Comparison of ENCODE assay signal across 31 mouse cellular contexts in the genomic region with DNA sequence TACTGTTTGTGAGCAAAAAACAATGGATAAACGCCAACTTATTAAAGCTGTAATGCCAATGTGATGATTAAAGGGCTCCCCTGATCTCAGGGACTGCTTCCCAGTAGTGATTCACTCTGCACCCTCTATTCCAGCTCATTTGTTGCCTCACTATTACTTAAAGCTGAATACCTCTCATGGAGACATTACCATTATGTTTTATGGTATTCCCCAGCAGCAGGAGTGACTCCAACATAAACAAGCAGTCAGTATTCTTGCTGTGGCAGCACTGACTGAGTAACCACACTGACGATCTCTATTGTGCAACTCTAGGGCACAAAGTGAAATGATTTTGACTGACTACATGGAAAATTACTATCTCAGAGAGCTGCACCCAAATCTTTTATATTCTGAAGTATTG. TPM values are rescaled to one million over a fixed set of nuclear protein-coding genes. Genes with fewer than 3 reads are reported as not detected.
DNase-seq lines count a peak whose midpoint lies in the region; TF ChIP-seq lines count a peak whose summit lies in the region.
"Had no signal": no experiment of that assay in that cellular context is flagged by ENCODE, and none has a peak within 500 bp of the region (broad histone marks: within the 10 kb centered on the region; RNA-seq: fewer than 3 reads in every experiment).

No protein-coding gene starts in this region.

- no peaks in the 10 kb centered on the region for H3K79me2 ChIP-seq in C2C12 (ENCODE audit: control insufficient read depth, insufficient read depth)

- H3K27ac ChIP-seq in heart, embryonic 10.5 days: no peak overlapping the region
- H3K27ac ChIP-seq: heart, adult 2 months; hindbrain, embryonic 10.5 days; hindbrain, embryonic 13.5 days; intestine, embryonic 15.5 days had no signal

- H3K4me1 ChIP-seq in heart, embryonic 10.5 days: no peaks in the 10 kb centered on the region
- H3K4me1 ChIP-seq: hindbrain, embryonic 10.5 days; hindbrain, embryonic 13.5 days; intestine, embryonic 15.5 days had no signal

- H3K4me3 ChIP-seq in heart, embryonic 10.5 days: no peak overlapping the region
- H3K4me3 ChIP-seq in C2C12 (ENCODE audit: insufficient read depth, poor library complexity, severe bottlenecking): no peak overlapping the region
- H3K4me3 ChIP-seq: heart, adult 2 months; hindbrain, embryonic 10.5 days; hindbrain, embryonic 13.5 days; intestine, embryonic 15.5 days had no signal

- no peak overlapping the region for H3ac ChIP-seq in C2C12 (ENCODE audit: control insufficient read depth, insufficient read length, low read depth)

- no peaks in the 10 kb centered on the region for H3K27me3 ChIP-seq in heart, embryonic 10.5 days (ENCODE audit: insufficient read depth, poor library complexity, severe bottlenecking)
- no peaks in the 10 kb centered on the region for H3K27me3 ChIP-seq in C2C12 (ENCODE audit: control insufficient read depth, insufficient read depth, insufficient read length)
- H3K27me3 ChIP-seq: hindbrain, embryonic 13.5 days; intestine, embryonic 15.5 days had no signal

- no peak for TF ChIP-seq CTCF in C2C12 (IDR thresholded peaks at IDR 0.05; ENCODE audit: control insufficient read depth, insufficient read depth, insufficient read length)

- intact Hi-C loops in heart, postnatal 25 days (cut with DNase I): no loop called here

- no peaks in the 10 kb centered on the region for H3K79me3 ChIP-seq in C2C12 (ENCODE audit: low read depth)

- no peaks in the 10 kb centered on the region for H3K36me3 ChIP-seq in heart, embryonic 10.5 days
- no peaks in the 10 kb centered on the region for H3K36me3 ChIP-seq in C2C12 (ENCODE audit: control insufficient read depth, insufficient read depth)
- H3K36me3 ChIP-seq: hindbrain, embryonic 10.5 days; hindbrain, embryonic 13.5 days; intestine, embryonic 15.5 days had no signal

- WGBS in heart, embryonic 10.5 days: 84% methylated on average over 2 of the region's 2 CpGs

- 0 out of 2 replicates have a peak, but pooled peaks cover 2% of the 10 kb centered on the region for H3K9me3 ChIP-seq in heart, embryonic 10.5 days
- H3K9me3 ChIP-seq: hindbrain, embryonic 13.5 days; intestine, embryonic 15.5 days had no signal

- DNase-seq in heart, embryonic 10.5 days (ENCODE audit: low spot score): peak; percentile 10
- no peak for DNase-seq in heart, postnatal 25 days (ENCODE audit: low spot score)
- DNase-seq in adipocyte (ENCODE audit: low spot score): peak; percentile 10
- DNase-seq in left cerebral cortex, adult 8-10 months (ENCODE audit: low spot score in 2 of 2): no peak
- no peak for DNase-seq in gastrocnemius, adult 18-20 months (ENCODE audit: low spot score)
- DNase-seq in layer of hippocampus, postnatal 25 days (ENCODE audit: extremely low spot score in 1 of 2, low spot score in 1 of 2): no peak
- DNase-seq: adrenal gland, postnatal 10 days; B cell, adult 2 months; cerebellum, adult 18-20 months; cerebellum, adult 9-10 months; cerebellum, postnatal 14 days; forebrain, postnatal 0 days; gastrocnemius, postnatal 10 days; gastrocnemius, postnatal 36 days; heart, adult 2 months; heart, postnatal 36 days; kidney, adult 11 months; kidney, adult 8-10 months had no signal

TF ChIP-seq in C2C12, 6 proteins besides CTCF, POLR2A, EP300 and RAD21:
- TF ChIP-seq MYOG (IDR thresholded peaks at IDR 0.05; ENCODE audit: control insufficient read depth, extremely low read depth, insufficient read length) (no peak), MAX (IDR thresholded peaks at IDR 0.05) (no peak), USF1 (IDR thresholded peaks at IDR 0.05; ENCODE audit: low read depth) (no peak), CEBPB (IDR thresholded peaks at IDR 0.05; ENCODE audit: low read depth) (peak; percentile 22), FOSL1 (IDR thresholded peaks at IDR 0.05; ENCODE audit: insufficient read depth, low read length, poor library complexity, severe bottlenecking) (no peak)

RNA-seq across cellular contexts. Expression of gene Ppp1r14c, which starts 44.5 kb away (rescaled TPM):
- polyA plus RNA-seq in heart, embryonic 10.5 days (2016; fragmentation: Nextera tagmentation; extraction: Ambion mirVana): 92.5 and 153 TPM in 2 replicates
- 100 to 1,000 TPM; 213 to 228 TPM for total RNA-seq in heart, postnatal 25 days (2021)
- 0.32 TPM for polyA plus RNA-seq in C2C12 (2012; fragmentation: generic; extraction: Trizol)
- 10 to 100 TPM in 3 of 4 experiments, 1 to 10 TPM in 1; 9.8 to 13.1 (median 11.1) TPM for total RNA-seq in left cerebral cortex, adult 8-10 months (2022)
- total RNA-seq in gastrocnemius, adult 18-20 months (2021): 10 to 100 TPM; 70.8 to 86.7 TPM
- 10 to 100 TPM; 28.4 to 32.0 TPM for total RNA-seq in layer of hippocampus, postnatal 25 days (2021)
- total RNA-seq: MEL had no signal

RNA-seq across cellular contexts. Expression of gene H60c, which starts 53.8 kb away (rescaled TPM):
- not detected in 2 replicates for polyA plus RNA-seq in heart, embryonic 10.5 days (2016; fragmentation: Nextera tagmentation; extraction: Ambion mirVana)
- not detected for total RNA-seq in heart, postnatal 25 days (2021)
- not detected for polyA plus RNA-seq in C2C12 (2012; fragmentation: generic; extraction: Trizol)
- not detected for total RNA-seq in left cerebral cortex, adult 8-10 months (2022)
- total RNA-seq in gastrocnemius, adult 18-20 months (2021): not detected
- not detected for total RNA-seq in layer of hippocampus, postnatal 25 days (2021)
- total RNA-seq: adrenal gland, postnatal 10 days; adrenal gland, postnatal 36 days; forebrain, postnatal 0 days; gastrocnemius, postnatal 10 days; gastrocnemius, postnatal 36 days; heart, adult 2 months; heart, postnatal 36 days; MEL had no signal
- polyA plus RNA-seq: embryonic facial prominence, embryonic 11.5 days; forebrain, embryonic 14.5 days; forebrain, postnatal 0 days; frontal cortex, adult 2 months; heart, adult 2 months; heart, embryonic 11.5 days; heart, embryonic 14.5 days; heart, postnatal 0 days; hindbrain, embryonic 10.5 days; hindbrain, embryonic 13.5 days; hindbrain, embryonic 16.5 days had no signal

Comparison
In these comparisons a context has a peak if more than half of its experiments do, and no peak if none do; other contexts are left out.
1. DNase-seq: peak in heart, embryonic 10.5 days (single experiment) and adipocyte (single experiment); none in heart, postnatal 25 days (single experiment), left cerebral cortex, adult 8-10 months (0 of 2), gastrocnemius, adult 18-20 months (single experiment) and layer of hippocampus, postnatal 25 days (0 of 2).